Mouse (Mus musculus) right cerebral cortex, adult 18-20 months (tissue): ENCODE measurements around the gene Ano6.

Experiments
- DNase-seq: peaks from one replicate; pipeline ENCODE4 v3.0.0; 2022; ENCODE audit warnings: mixed read lengths

The Ano6 gene

GRCm38 (mm10) chr15:95945951-95946708 is 155.5 kb downstream of the Ano6 start:
- DNase-seq: no peak

GRCm38 (mm10) chr15:95948411-95948810 is 157.8 kb downstream of the Ano6 start:
- no peak for DNase-seq

- no peak for DNase-seq
Measured at GRCm38 (mm10) chr15:95949336-95949735, 158.7 kb downstream of the Ano6 start.

GRCm38 (mm10) chr15:95951497-95951896 is 160.9 kb downstream of the Ano6 start:
- DNase-seq: no peak

- DNase-seq: no peak
Measured at GRCm38 (mm10) chr15:95956692-95957091, 166.0 kb downstream of the Ano6 start.

GRCm38 (mm10) chr15:95962411-95963123 is 171.9 kb downstream of the Ano6 start:
- no peak for DNase-seq

GRCm38 (mm10) chr15:95963124-95963482 is 172.5 kb downstream of the Ano6 start:
- DNase-seq: no peak

GRCm38 (mm10) chr15:95963533-95964250 is 173.0 kb downstream of the Ano6 start:
- DNase-seq: no peak

- no peak for DNase-seq
Measured at GRCm38 (mm10) chr15:95964251-95964561, 173.6 kb downstream of the Ano6 start.

GRCm38 (mm10) chr15:95966979-95967378 is 176.3 kb downstream of the Ano6 start:
- DNase-seq: no peak

- DNase-seq: no peak
Measured at GRCm38 (mm10) chr15:95967516-95968196, 177.0 kb downstream of the Ano6 start.

- no peak for DNase-seq
Measured at GRCm38 (mm10) chr15:95969596-95969995, 179.0 kb downstream of the Ano6 start.

- DNase-seq: no peak
Measured at GRCm38 (mm10) chr15:95970176-95970575, 179.5 kb downstream of the Ano6 start.

GRCm38 (mm10) chr15:95970691-95971090 is 180.0 kb downstream of the Ano6 start:
- DNase-seq: no peak

GRCm38 (mm10) chr15:95971302-95971701 is 180.7 kb downstream of the Ano6 start:
- no peak for DNase-seq

- no peak for DNase-seq
Measured at GRCm38 (mm10) chr15:95972156-95972555, 181.5 kb downstream of the Ano6 start.

- DNase-seq: no peak
Measured at GRCm38 (mm10) chr15:95972621-95973020, 182.0 kb downstream of the Ano6 start.

- DNase-seq: no peak
Measured at GRCm38 (mm10) chr15:95974021-95974597, 183.5 kb downstream of the Ano6 start.

GRCm38 (mm10) chr15:95976156-95976876 is 185.7 kb downstream of the Ano6 start:
- DNase-seq: no peak

- no peak for DNase-seq
Measured at GRCm38 (mm10) chr15:95977169-95977938, 186.7 kb downstream of the Ano6 start.

GRCm38 (mm10) chr15:95977939-95978252 is 187.3 kb downstream of the Ano6 start:
- DNase-seq: no peak

- no peak for DNase-seq
Measured at GRCm38 (mm10) chr15:95980641-95981040, 190.0 kb downstream of the Ano6 start.
